Mouse (Mus musculus): ENCODE measurements at regions not wholly inside any gene's neighbourhood (a gene's known extent, or its start where the extent isn't known, plus 50 kb on each side); places are given as distances from the start of the nearest gene placed in this dataset.

- H3K9me3 ChIP-seq (replicated peaks): peaks cover 79% of the 10 kb centered on the region
- no peak for DNase-seq (ENCODE audit: low spot score)
- no peaks in the 10 kb centered on the region for H3K36me3 ChIP-seq (replicated peaks)
- no peaks in the 10 kb centered on the region for H3K4me1 ChIP-seq (ENCODE audit: insufficient read depth, low read depth, low read length)
- no peak overlapping the region for H3K4me3 ChIP-seq (ENCODE audit: low read depth, low read length)
- no peak for TF ChIP-seq GATA2 (IDR thresholded peaks at IDR 0.05; ENCODE audit: borderline replicate concordance, low read depth, low read length)
- no peak for TF ChIP-seq TAL1 (conservative IDR thresholded peaks at IDR 0.05; ENCODE audit: low read depth, low read length)
- TF ChIP-seq POLR2AphosphoS5 (IDR thresholded peaks at IDR 0.05; ENCODE audit: insufficient replicate concordance, low read depth, low read length): no peak
- TF ChIP-seq CTCF (IDR thresholded peaks at IDR 0.05; ENCODE audit: low read depth, low read length): no peak
- TF ChIP-seq GATA1 (IDR thresholded peaks at IDR 0.05; ENCODE audit: borderline replicate concordance, low read length): no peak
- no peak for ATAC-seq (ENCODE audit: extremely low read depth, insufficient number of reproducible peaks, low FRiP score, poor library complexity, severe bottlenecking)
- no peaks in the 10 kb centered on the region for H3K27me3 ChIP-seq (ENCODE audit: insufficient read depth, low read length)
Observed at GRCm38 (mm10) chr11:114205192-114205591, 138.3 kb upstream of the Sdk2 start.

DNA sequence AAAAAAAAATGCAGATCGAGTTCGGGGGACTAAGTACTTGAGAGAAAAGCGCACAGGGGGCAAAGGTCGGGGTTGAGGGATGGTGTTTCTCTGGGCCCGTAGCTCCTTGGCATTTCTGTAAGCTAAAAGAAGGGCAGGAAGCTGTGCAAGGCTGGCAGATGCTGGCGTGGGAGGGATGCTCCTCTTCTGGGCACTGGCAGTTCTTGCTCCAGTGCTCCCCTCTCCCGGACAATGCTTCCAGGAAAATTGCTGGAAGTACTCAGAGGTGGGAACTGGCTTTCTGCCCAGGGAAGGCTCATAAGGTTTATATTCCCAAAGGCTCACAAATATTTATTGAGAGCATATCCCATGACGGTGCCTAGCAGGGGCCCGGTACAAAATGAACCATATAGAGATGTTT, 136.6 kb upstream of the Sdk2 start:
- Histone ChIP-seq H3K9me3 (replicated peaks) (peaks cover 89% of the 10 kb centered on the region), H3K4me3 (ENCODE audit: low read depth, low read length) (no peak overlapping the region), H3K4me1 (ENCODE audit: insufficient read depth, low read depth, low read length) (no peaks in the 10 kb centered on the region), H3K27me3 (ENCODE audit: insufficient read depth, low read length) (no peaks in the 10 kb centered on the region), H3K36me3 (replicated peaks) (no peaks in the 10 kb centered on the region)
- ATAC-seq (ENCODE audit: extremely low read depth, insufficient number of reproducible peaks, low FRiP score, poor library complexity, severe bottlenecking) (no peak), DNase-seq (ENCODE audit: low spot score) (no peak)
- TF ChIP-seq POLR2AphosphoS5 (IDR thresholded peaks at IDR 0.05; ENCODE audit: insufficient replicate concordance, low read depth, low read length): no peak
- TF ChIP-seq CTCF (IDR thresholded peaks at IDR 0.05; ENCODE audit: low read depth, low read length): no peak
- no peak for TF ChIP-seq TAL1 (conservative IDR thresholded peaks at IDR 0.05; ENCODE audit: low read depth, low read length)
- TF ChIP-seq GATA1 (IDR thresholded peaks at IDR 0.05; ENCODE audit: borderline replicate concordance, low read length): no peak
- TF ChIP-seq GATA2 (IDR thresholded peaks at IDR 0.05; ENCODE audit: borderline replicate concordance, low read depth, low read length): no peak

- Histone ChIP-seq H3K27me3 (ENCODE audit: insufficient read depth, low read length) (no peaks in the 10 kb centered on the region), H3K4me3 (ENCODE audit: low read depth, low read length) (no peak overlapping the region; the same call in 1 of the 2 replicates), H3K4me1 (ENCODE audit: insufficient read depth, low read depth, low read length) (no peaks in the 10 kb centered on the region), H3K9me3 (replicated peaks) (peaks cover 90% of the 10 kb centered on the region), H3K36me3 (replicated peaks) (no peaks in the 10 kb centered on the region)
- no peak for ATAC-seq (ENCODE audit: extremely low read depth, insufficient number of reproducible peaks, low FRiP score, poor library complexity, severe bottlenecking)
- no peak for TF ChIP-seq GATA1 (IDR thresholded peaks at IDR 0.05; ENCODE audit: borderline replicate concordance, low read length)
- TF ChIP-seq TAL1 (conservative IDR thresholded peaks at IDR 0.05; ENCODE audit: low read depth, low read length): no peak
- TF ChIP-seq CTCF (IDR thresholded peaks at IDR 0.05; ENCODE audit: low read depth, low read length): no peak
- TF ChIP-seq GATA2 (IDR thresholded peaks at IDR 0.05; ENCODE audit: borderline replicate concordance, low read depth, low read length): no peak
- no peak for TF ChIP-seq POLR2AphosphoS5 (IDR thresholded peaks at IDR 0.05; ENCODE audit: insufficient replicate concordance, low read depth, low read length)
- DNase-seq (ENCODE audit: low spot score): no peak
Observed at GRCm38 (mm10) chr11:114202486-114202885, 135.6 kb upstream of the Sdk2 start.

GRCm38 (mm10) chr11:114199081-114199586, 132.3 kb upstream of the Sdk2 start:
- Histone ChIP-seq H3K4me1 (ENCODE audit: insufficient read depth, low read depth, low read length) (no peaks in the 10 kb centered on the region), H3K4me3 (ENCODE audit: low read depth, low read length) (no peak overlapping the region), H3K27me3 (ENCODE audit: insufficient read depth, low read length) (no peaks in the 10 kb centered on the region), H3K36me3 (replicated peaks) (no peaks in the 10 kb centered on the region), H3K9me3 (replicated peaks) (peaks cover 90% of the 10 kb centered on the region)
- ATAC-seq (ENCODE audit: extremely low read depth, insufficient number of reproducible peaks, low FRiP score, poor library complexity, severe bottlenecking) (no peak), DNase-seq (ENCODE audit: low spot score) (no peak)
- no peak for TF ChIP-seq TAL1 (conservative IDR thresholded peaks at IDR 0.05; ENCODE audit: low read depth, low read length)
- no peak for TF ChIP-seq GATA2 (IDR thresholded peaks at IDR 0.05; ENCODE audit: borderline replicate concordance, low read depth, low read length)
- no peak for TF ChIP-seq CTCF (IDR thresholded peaks at IDR 0.05; ENCODE audit: low read depth, low read length)
- TF ChIP-seq GATA1 (IDR thresholded peaks at IDR 0.05; ENCODE audit: borderline replicate concordance, low read length): no peak
- no peak for TF ChIP-seq POLR2AphosphoS5 (IDR thresholded peaks at IDR 0.05; ENCODE audit: insufficient replicate concordance, low read depth, low read length)

DNA sequence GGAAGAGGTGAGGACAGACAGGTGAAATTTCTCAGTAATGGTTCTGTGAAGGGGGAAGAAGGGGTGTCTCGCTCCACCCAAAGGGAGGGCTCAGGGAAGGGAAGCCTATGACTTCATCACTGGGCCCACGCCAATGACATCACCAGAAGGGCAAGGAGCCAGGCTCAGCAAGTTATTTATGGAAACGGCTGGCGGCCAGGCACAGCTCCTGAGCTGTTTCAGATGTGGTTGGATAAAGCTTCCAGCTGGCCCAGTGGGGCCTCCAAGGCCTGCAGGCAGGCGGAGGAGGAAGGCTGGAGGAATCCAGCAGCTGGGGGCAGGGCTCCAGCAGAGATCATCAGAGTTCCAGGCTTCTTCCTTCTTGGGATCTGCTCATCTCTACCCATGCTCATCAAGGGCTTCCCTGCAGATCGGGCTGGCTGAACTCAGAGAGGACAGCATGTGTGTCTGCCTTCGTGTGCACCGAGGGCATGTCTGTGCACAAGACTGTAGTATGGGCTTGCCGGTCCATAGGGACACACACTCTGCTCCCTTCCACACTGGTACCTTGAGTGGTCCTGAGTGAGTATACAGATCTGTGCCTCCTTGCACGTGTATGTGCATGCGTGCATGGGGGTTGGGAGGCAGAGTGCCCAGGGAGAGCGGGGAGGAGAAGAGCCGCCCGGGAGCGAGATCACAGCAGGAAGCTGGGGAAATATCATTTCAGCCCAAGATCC, 131.6 kb upstream of the Sdk2 start:
- ATAC-seq (ENCODE audit: extremely low read depth, insufficient number of reproducible peaks, low FRiP score, poor library complexity, severe bottlenecking) (no peak), DNase-seq (ENCODE audit: low spot score) (no peak)
- Histone ChIP-seq H3K4me1 (ENCODE audit: insufficient read depth, low read depth, low read length) (no peaks in the 10 kb centered on the region), H3K9me3 (replicated peaks) (peaks cover 88% of the 10 kb centered on the region), H3K36me3 (replicated peaks) (no peaks in the 10 kb centered on the region), H3K27me3 (ENCODE audit: insufficient read depth, low read length) (no peaks in the 10 kb centered on the region), H3K4me3 (ENCODE audit: low read depth, low read length) (no peak overlapping the region)
- TF ChIP-seq GATA2 (IDR thresholded peaks at IDR 0.05; ENCODE audit: borderline replicate concordance, low read depth, low read length) (no peak), GATA1 (IDR thresholded peaks at IDR 0.05; ENCODE audit: borderline replicate concordance, low read length) (no peak), TAL1 (conservative IDR thresholded peaks at IDR 0.05; ENCODE audit: low read depth, low read length) (no peak), POLR2AphosphoS5 (IDR thresholded peaks at IDR 0.05; ENCODE audit: insufficient replicate concordance, low read depth, low read length) (no peak), CTCF (IDR thresholded peaks at IDR 0.05; ENCODE audit: low read depth, low read length) (no peak)

DNA sequence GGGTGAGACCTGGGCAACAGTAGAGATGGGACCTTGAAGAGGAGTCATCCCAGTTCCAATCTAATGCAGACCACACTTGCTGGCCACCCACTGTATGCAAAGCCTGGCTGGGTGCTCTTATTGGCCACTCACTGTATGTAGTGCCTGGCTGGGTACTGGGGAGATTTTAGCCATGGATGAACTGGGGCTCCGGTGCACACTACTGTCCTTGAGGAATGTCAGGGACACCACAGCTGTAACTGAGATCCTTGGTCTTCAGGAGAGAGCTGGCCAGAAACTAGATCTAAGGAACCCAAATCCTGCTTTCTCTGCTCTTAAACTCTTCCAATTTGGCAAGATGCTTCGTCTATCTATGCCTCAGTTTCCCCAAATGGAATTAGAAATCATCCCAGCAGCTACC, 128.4 kb upstream of the Sdk2 start:
- Histone ChIP-seq H3K36me3 (replicated peaks) (no peaks in the 10 kb centered on the region), H3K4me1 (ENCODE audit: insufficient read depth, low read depth, low read length) (no peaks in the 10 kb centered on the region), H3K27me3 (ENCODE audit: insufficient read depth, low read length) (no peaks in the 10 kb centered on the region), H3K4me3 (ENCODE audit: low read depth, low read length) (no peak overlapping the region), H3K9me3 (replicated peaks) (peaks cover 86% of the 10 kb centered on the region)
- ATAC-seq (ENCODE audit: extremely low read depth, insufficient number of reproducible peaks, low FRiP score, poor library complexity, severe bottlenecking) (no peak), DNase-seq (ENCODE audit: low spot score) (no peak)
- no peak for TF ChIP-seq POLR2AphosphoS5 (IDR thresholded peaks at IDR 0.05; ENCODE audit: insufficient replicate concordance, low read depth, low read length)
- no peak for TF ChIP-seq CTCF (IDR thresholded peaks at IDR 0.05; ENCODE audit: low read depth, low read length)
- TF ChIP-seq TAL1 (conservative IDR thresholded peaks at IDR 0.05; ENCODE audit: low read depth, low read length): no peak
- TF ChIP-seq GATA1 (IDR thresholded peaks at IDR 0.05; ENCODE audit: borderline replicate concordance, low read length): no peak
- no peak for TF ChIP-seq GATA2 (IDR thresholded peaks at IDR 0.05; ENCODE audit: borderline replicate concordance, low read depth, low read length)

Measured in G1E (cell line).